Mouse (Mus musculus) v-Abl transformed pro-B cells (cell line): ENCODE results near the gene Itga2.

ENCODE experiments used
- in situ Hi-C, 2 experiments: fragments of 400-800 bp; cut with MboI; formaldehyde crosslinking; loops; one replicate each; pipeline ENCODE4 v1.15.1; 2025; ENCODE audit not compliant: unreplicated experiment in 2 of 2

The Itga2 gene

GRCm38 (mm10) chr13:114831367-114831833 is 100.5 kb downstream of the Itga2 start:
- in situ Hi-C loops, result loop anchor here (5.0 to 10.0 kb wide), 4 partner anchors 123 to 1883 kb away; no protein-coding TSS in a partner anchor

- in situ Hi-C loops, result loop anchor here in 1 of 2 experiments (10.0 kb wide), 1 partner anchor 159 kb away; no protein-coding TSS in a partner anchor
These were observed 106.5 kb downstream of the Itga2 start for GRCm38 (mm10) chr13:114825377-114825855.

GRCm38 (mm10) chr13:114822871-114823270 is 109.0 kb downstream of the Itga2 start:
- in situ Hi-C loops, result loop anchor here (10.0 to 25.0 kb wide), 2 partner anchors 162 to 436 kb away; partner anchors contain the start of gene Ndufs4 (in 1 of the 2)

DNA sequence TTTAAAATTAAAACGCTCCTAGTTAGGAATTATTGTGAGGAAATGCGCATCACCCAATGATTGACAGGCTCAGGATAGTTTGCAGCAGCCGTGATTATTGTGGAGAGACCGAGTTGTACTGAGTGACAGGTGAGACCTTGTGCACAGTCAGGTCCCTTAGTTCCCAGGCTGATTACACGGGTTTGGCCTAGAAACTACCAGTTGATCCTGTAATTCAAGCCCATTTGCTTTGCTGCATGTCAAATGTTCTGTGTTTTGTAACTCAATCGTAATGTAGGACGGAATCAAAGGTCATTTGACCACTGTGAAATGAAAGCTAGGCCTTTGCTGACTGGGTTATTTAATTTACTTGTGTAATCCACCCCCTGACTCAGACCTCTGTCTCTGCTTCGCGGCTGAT is 113.4 kb downstream of the Itga2 start:
- in situ Hi-C loops, result loop anchor here in 1 of 2 experiments (25.0 kb wide), 1 partner anchor 431 kb away; the partner anchor contains the start of gene Ndufs4

DNA sequence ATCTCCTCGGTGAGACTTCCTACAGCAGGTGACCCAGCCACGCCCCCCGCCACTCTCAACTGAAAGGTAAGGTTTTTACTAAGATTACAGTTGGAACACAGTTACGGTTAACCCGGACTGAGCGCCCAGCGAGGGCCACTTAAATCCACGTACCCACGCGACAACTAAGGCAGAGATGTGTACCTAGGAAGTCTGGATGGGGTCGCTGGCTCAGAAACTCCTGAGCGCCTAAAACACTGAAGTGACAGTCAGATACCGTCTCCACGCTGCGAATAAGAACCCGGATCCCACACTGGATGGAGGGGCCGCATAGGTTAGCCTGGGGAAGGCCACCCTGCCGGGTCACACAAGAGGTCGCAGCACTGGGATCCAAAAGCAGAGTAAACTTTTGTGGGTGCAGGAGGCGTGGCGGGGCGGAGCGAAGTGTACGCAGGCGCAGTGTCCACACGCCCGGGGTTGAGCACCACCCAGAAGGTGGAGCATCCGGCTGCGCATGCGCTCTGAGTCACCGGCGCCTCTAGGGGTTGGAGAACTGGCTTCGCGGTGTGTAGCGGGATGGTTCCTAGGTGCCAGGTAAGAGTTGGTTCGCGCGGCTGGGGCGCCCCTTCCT is 114.0 kb downstream of the Itga2 start, which contains the start of gene Mocs2:
TSS of gene Mocs2 (plus strand) at position 486 of the 610 bp plus-strand sequence.
- in situ Hi-C loops, result loop anchor here in 1 of 2 experiments (25.0 kb wide), 1 partner anchor 431 kb away; the partner anchor contains the start of gene Ndufs4

DNA sequence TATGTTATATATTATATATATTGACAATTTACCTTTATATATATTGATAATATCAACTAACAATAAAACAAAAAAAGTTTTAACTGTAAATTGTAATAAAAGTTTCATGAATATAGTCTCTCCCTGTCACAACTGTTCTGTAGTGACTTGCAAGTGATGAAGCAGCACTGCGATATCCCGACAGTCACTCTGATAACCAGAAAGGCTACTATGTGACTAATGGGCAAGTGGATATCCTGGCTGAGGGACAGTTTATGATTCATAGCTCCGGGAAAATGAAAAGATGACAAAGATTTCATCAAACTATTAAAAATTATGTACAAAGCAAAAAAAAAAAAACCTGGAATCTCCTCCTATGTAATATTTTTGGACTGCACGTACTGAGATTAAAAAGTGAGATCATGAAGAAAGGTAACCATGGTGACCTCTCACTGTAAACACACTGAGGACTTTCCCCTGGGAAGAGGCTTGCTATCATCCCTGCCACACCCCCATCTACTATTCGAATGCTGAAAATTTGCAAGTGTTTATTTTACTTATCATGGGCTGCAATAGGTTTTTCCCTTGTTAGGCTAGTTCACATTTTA is 122.2 kb downstream of the Itga2 start:
- in situ Hi-C loops, result loop anchor here in 1 of 2 experiments (25.0 kb wide), 1 partner anchor 422 kb away; the partner anchor contains the start of gene Ndufs4

- in situ Hi-C loops, result loop anchor here in 1 of 2 experiments (25.0 kb wide), 1 partner anchor 416 kb away; the partner anchor contains the start of gene Ndufs4
These were observed 128.9 kb downstream of the Itga2 start for GRCm38 (mm10) chr13:114802971-114803370.

- in situ Hi-C loops, result loop anchor here in 1 of 2 experiments (25.0 kb wide), 1 partner anchor 415 kb away; the partner anchor contains the start of gene Ndufs4
These were observed 130.0 kb downstream of the Itga2 start for GRCm38 (mm10) chr13:114801857-114802256.

DNA sequence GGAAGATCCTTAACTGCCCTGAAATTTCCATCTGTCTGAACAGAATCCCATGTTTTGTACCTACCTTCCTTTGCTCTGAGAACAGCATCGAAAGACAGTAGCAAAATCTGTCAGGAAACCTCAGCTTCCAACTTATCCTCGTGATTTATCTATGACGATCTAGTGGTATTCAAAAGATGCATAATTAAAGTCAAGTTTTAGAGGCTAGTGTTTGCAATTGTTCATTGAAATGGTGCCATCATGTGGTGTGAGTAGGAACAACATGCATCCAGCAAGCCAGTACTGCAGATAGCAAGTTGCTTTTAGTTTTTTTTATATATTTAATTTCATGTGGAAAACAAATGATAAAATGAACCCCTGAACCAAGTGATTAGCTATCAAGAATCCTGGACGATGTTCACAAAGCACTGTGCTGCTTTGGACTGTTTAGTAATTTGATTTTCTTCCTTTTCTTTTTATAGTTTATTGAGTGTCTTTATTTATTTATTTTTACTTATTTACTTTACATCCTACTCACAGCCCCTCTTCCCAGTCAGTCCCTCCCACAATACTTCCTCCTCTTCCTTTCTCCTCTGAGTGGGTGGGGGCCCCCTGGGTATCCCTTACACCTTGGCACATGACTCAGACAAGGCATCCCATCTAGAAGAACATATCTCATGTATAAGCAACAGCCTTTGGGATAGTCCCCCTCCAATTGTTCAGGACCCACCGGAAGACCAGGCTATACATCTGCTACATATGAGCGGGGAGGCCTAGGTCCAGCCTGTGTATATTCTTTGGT is 138.5 kb downstream of the Itga2 start:
- in situ Hi-C loops, result loop anchor here (5.0 to 25.0 kb wide), 4 partner anchors 706 to 1531 kb away; no protein-coding TSS in a partner anchor

GRCm38 (mm10) chr13:114791511-114791910 is 140.4 kb downstream of the Itga2 start:
- in situ Hi-C loops, result loop anchor here (5.0 to 25.0 kb wide), 4 partner anchors 704 to 1529 kb away; no protein-coding TSS in a partner anchor
